Mouse (Mus musculus) spleen, adult 18-20 months (tissue): ENCODE measurements around the gene Muc4.

ENCODE experiments used
- DNase-seq, 2 experiments: peaks; one replicate each; pipeline ENCODE4 v3.0.0; 2022; ENCODE audit warnings: mixed read lengths in 2 of 2

The Muc4 gene

GRCm38 (mm10) chr16:32728240-32728639 is 7.4 kb upstream of the Muc4 start:
- no peak for DNase-seq

GRCm38 (mm10) chr16:32728730-32729129 is 7.0 kb upstream of the Muc4 start:
- DNase-seq = no peak

- no peak for DNase-seq
Measured at GRCm38 (mm10) chr16:32733213-32733612, 2.5 kb upstream of the Muc4 start.

GRCm38 (mm10) chr16:32736022-32736421 is 336 bp downstream of the Muc4 start:
- no peak for DNase-seq

GRCm38 (mm10) chr16:32740003-32740663 is 4.4 kb downstream of the Muc4 start:
- DNase-seq = no peak

GRCm38 (mm10) chr16:32741366-32741765 is 5.7 kb downstream of the Muc4 start:
- DNase-seq = no peak

GRCm38 (mm10) chr16:32742712-32743111 is 7.0 kb downstream of the Muc4 start:
- no peak for DNase-seq

- no peak for DNase-seq
Measured at GRCm38 (mm10) chr16:32745852-32746251, 10.2 kb downstream of the Muc4 start.

- no peak for DNase-seq
Measured at GRCm38 (mm10) chr16:32750242-32751127, 14.8 kb downstream of the Muc4 start.

- DNase-seq = no peak
Measured at GRCm38 (mm10) chr16:32764550-32764949, 28.9 kb downstream of the Muc4 start.

- no peak for DNase-seq
Measured at GRCm38 (mm10) chr16:32764961-32765360, 29.3 kb downstream of the Muc4 start.

GRCm38 (mm10) chr16:32766904-32767303 is 31.2 kb downstream of the Muc4 start:
- no peak for DNase-seq

GRCm38 (mm10) chr16:32776676-32777075 is 41.0 kb downstream of the Muc4 start:
- DNase-seq = no peak

- DNase-seq = no peak
Measured at GRCm38 (mm10) chr16:32778956-32779355, 43.3 kb downstream of the Muc4 start.

GRCm38 (mm10) chr16:32783324-32784062 is 47.8 kb downstream of the Muc4 start:
- DNase-seq = no peak

- no peak for DNase-seq
Measured at GRCm38 (mm10) chr16:32784840-32785239, 49.2 kb downstream of the Muc4 start.

GRCm38 (mm10) chr16:32790056-32790455 is 54.4 kb downstream of the Muc4 start:
- no peak for DNase-seq

GRCm38 (mm10) chr16:32795177-32795576 is 59.5 kb downstream of the Muc4 start:
- no peak for DNase-seq

GRCm38 (mm10) chr16:32796676-32797425 is 61.2 kb downstream of the Muc4 start:
- no peak for DNase-seq

- no peak for DNase-seq
Measured at GRCm38 (mm10) chr16:32797426-32797689, 61.7 kb downstream of the Muc4 start, which contains the start of gene Muc20. TSS of gene Muc20 (minus strand) at chr16:32797435.

GRCm38 (mm10) chr16:32803252-32803853 is 67.7 kb downstream of the Muc4 start:
- DNase-seq = no peak

- DNase-seq = no peak
Measured at GRCm38 (mm10) chr16:32803901-32804300, 68.2 kb downstream of the Muc4 start.
